Mouse (Mus musculus) kidney, postnatal 25 days (tissue): ENCODE measurements at regions not wholly inside any gene's neighbourhood (a gene's known extent, or its start where the extent isn't known, plus 50 kb on each side); places are given as distances from the start of the nearest gene placed in this dataset.
A peak's percentile ranks its signal among the peaks of the same experiment; 100 is the strongest.

ENCODE experiments used
- DNase-seq, 2 experiments: peaks; one replicate each; pipeline ENCODE4 v3.0.0; 2021; ENCODE audit warnings: mixed read lengths in 2 of 2

GRCm38 (mm10) chr13:84345791-84346511 is 123.9 kb downstream of the Tmem161b start:
- DNase-seq = no peak

DNA sequence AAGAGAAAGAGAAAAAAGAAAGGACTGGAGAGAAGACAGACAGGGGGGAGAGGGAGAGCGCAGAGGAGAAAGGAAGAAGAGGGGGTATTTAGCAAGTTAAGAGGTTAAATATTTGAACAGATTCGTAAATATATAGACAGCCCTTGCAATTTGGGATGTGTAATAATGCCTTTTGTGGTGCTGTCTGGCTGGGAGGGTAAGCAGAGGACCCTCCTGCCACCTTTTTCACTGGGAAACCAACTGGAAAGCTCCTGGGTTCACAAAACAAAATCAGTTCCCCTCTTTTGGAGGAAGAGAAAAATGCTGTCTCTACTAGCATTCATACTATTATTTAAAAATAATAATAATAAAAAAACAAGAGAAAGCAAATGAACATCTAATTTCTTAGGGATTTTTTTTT is 124.5 kb downstream of the Tmem161b start:
- no peak for DNase-seq

DNA sequence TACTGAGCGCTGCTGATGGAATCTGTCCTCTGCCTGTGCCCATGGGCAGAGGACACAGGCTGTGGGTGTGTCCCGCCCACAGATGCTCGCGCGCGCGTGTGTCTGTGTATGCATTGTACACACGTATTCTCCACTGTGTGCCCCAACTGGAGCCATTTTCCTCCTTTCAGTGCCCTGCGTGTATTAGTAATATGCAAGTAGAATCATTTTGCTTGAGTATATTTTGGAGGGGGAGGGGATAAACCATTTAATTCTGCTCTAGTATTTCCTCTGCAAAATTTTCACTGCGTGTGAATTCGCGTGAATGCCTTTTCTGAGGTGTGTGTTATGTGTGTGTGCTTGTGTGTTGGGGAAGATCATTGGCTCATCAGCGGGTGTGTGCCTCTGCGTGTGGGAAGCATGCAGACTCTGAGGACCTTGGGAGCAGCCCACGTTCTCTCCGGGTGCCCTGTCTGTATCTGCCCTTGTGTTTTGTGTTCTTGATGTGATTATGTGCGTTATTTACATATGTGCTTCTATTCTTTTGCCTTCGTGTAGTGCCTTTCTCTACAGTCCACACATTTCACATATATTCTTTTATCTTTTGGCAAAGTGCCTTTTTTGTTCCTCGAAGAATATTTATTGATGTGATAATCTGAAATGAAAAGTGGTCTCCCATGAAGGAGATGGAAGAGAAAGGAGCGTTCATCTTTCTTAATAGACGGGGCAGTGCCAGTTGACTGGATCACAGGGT is 125.3 kb downstream of the Tmem161b start:
- no peak for DNase-seq

- DNase-seq = peak; percentile 94 to 96
Measured at GRCm38 (mm10) chr13:84347914-84348700, 126.0 kb downstream of the Tmem161b start.

- peak in 1 of 2 experiments; percentile 5 for DNase-seq
Measured at GRCm38 (mm10) chr13:84348701-84348975, 126.5 kb downstream of the Tmem161b start.

DNA sequence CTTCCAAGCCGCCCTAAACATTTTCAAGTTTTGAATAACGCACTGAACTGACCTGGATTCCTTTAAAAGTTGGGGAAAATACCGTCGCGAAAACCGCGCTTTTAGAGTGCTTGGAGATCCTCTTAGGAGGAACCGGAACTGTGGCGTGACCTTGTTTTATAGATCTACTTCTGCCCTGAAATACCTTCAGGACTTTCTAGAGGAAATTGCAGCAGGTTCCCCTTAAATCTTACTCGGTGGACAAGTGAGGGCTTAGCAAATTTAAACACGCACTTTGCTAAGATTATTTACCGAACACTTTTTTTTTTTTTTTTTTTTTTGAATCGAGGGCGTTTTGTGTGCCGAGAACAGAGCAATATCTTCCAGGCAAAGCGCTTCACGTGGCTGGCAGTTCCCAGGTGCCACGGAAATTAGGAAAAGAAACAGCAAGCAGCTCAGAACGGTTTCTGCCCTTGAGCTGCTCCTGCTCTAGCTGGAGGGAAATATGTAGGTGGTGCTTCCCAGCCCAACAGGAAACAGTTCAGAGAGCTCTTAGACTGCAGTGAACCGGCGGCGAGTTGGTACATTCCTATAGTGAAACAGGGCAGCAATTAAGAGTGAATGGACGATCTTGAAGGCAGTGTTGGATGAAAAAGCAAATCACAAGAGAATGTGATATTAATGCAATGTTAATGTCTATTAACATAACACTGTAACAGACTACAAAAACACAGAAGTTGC is 127.1 kb downstream of the Tmem161b start:
- peak; percentile 38 to 55 for DNase-seq

DNA sequence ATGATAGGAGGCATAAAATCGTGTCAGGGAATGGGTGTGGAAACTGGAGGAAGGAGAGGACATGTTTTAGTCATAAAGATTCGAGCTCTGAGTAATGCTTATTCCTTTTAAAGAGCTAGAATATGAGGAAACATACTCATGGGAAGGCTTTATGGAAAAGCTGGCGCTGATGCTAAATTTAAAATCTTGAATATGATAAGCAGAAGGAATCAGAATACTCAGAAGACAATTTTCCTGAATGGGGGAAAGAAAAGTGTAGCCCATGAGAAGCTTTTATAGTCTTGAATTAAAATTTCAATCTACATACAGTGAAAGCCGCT is 127.6 kb downstream of the Tmem161b start:
- no peak for DNase-seq

DNA sequence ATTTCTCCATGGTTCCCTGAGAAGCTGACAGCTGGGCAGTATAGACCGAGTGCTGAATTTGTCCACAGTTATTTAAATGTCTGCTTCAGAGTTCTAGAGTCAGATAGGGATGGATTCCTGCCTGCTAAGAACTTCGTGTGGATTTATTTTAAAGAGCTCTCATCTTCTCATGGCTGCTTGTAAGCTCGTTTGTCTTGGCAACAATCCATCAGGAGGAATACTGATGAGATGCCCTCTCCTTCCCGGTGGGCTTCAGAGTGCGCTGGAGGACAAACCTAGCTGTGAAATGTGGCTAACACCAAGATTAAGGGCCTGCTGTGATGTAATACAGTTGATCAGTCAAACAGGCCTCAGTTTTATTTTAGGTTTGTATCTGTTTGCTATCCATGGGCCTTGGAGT is 128.7 kb downstream of the Tmem161b start:
- no peak for DNase-seq

GRCm38 (mm10) chr13:84356455-84356854 is 134.4 kb downstream of the Tmem161b start:
- no peak for DNase-seq

DNA sequence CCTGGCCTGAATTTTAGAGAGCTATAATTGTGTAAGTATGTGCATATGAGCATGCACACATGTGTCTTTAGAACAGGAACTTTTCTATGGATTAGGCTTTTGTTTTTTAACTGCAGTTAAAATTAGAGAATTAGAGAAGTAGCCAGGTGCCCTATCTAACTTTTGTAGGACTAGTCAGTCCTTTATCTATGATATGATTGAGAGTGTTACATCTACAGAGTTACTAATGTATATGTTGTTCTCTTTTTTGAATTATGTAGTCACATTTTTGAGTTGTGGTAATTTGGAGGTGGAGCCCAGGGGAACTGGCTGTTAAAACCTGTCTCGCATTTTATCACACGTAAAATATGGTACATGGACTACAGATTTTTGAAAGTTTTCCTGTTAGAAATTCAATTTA is 138.4 kb downstream of the Tmem161b start:
- DNase-seq = no peak

DNA sequence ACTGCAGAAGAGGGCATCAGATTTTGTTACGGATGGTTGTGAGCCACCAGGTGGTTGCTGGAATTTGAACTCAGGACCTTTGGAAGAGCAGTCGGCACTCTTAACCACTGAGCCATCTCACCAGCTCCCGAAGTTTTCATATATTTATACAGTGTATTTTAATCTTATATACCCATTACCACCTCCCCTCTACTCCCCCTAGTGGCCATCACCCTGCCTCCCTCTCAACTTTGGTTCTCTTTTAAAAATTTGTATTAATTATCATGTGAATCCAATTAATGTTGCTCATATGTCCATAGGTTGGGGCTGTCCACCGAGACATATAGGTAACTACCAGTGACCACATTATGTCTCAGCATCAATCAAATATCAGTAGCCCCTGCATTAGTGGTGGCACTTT is 142.0 kb downstream of the Tmem161b start:
- peak in 1 of 2 experiments; percentile 16 for DNase-seq

DNA sequence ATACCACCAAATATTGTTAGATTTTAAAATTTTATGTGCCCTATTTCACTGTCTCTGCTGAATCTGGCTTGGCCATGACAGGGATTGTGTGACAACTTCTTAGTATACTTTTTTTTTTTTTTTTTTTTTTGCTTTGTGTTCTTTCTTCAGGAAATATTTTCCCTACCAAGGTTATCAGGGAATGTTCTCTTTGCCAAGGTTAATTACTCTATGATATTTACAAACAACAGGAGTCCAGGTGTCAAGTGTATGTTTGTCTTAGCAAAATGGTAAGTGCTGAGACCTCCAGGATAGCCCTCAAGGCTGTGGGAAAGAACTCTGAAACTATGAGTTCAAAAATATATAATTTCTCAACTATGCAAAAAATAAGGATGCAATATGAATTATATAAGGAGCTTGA is 143.4 kb downstream of the Tmem161b start:
- no peak for DNase-seq

GRCm38 (mm10) chr13:84366017-84366416 is 143.9 kb downstream of the Tmem161b start:
- DNase-seq = no peak

DNA sequence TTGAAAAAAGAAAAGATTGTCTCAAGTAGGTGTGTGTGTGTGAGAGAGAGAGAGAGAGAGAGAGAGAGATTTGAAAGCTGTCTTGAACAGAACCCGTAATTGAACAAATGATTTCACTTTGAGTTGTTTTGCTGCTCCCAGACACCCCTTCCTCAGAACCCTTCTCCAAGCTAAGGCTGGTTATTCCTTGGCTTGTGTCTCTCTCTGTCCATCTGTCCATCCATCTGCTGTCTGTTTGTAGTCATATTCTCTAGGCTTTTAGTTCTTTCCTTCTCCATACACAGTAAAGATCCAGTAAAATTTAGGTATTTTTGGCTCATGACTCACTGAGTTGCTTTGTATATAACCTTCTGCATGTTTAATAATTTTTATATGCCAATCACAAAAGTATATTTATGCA is 144.7 kb downstream of the Tmem161b start:
- DNase-seq = no peak

DNA sequence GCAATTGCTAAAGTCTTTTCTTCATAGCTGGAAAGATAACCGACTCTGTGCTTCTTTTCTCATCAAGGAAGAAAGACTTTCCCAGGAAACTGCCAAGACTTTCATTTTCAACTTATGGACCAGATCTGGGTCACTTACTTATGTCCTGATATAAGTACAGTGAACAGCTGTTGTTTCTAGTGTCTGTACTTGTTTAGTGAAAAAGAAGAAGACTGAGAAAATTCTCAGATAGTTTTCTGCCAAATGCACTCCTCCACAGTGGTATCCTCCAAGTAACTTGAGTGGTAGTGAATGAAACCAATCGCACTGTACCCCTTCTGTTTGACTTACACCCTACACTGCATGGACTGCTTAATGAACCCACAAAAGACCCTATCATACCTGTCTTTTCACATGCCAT is 146.1 kb downstream of the Tmem161b start:
- DNase-seq = no peak

DNA sequence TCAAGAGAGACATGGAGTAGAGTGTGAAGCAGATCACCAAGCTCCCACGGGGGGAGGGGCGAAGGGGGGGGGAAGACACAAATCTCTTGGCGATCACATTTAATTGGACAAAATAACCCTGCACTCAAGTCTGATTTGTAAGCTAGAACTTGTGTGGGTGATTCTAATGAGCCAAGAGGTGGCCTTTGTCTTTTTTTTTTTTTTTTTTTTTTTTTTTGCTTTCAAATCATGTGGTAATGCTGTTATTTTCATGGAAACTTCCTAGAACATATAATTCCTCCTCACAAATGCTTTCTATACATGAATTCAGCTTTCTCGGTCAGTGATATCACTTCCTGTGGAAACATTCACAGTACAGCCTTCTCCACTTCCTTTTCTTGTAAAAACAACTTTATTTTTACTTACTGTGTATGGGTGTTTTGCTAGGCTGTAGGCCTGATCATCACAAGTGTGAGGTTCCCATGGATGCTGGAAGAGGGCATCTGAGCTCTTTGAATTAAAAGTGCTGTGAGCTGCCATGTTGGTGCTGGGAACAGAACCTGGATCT is 152.7 kb downstream of the Tmem161b start:
- DNase-seq = no peak

- no peak for DNase-seq
Measured at GRCm38 (mm10) chr13:84375941-84376340, 153.8 kb downstream of the Tmem161b start.

DNA sequence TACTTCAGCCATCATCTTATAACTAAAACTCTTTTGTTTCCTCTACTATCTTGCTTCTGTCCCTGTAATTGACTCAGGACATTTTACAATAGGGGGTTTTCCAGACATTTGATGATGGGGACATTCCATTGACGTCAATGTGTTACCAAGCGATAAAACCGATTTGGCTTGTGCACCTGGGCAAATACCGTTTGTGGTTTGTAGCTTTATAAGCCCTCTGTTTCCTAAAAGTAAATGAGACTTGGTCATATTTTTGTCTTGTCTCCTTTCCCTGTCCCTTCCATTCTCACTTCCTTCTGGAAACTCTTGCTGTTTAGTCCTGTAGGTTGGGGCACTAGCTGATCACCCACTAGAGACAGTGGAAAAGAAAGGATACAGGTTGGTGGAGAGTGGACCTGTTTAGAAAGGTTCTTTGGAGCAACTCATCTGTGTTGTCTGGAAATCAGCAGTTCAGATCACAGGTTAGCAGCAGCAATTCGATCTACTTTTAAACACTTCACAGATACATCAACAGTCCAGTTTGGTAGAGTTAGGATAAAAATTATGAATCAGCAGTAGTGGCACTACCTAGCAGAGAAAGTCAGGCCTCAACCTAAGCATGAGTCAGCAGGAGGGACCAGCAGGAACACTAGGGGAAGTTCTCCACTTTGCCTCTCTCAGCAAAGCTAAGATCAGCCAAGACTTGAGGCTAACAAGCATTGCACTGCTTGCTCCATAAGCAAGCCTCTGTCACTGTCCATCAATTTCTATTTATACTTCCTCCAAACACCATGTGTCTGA is 156.6 kb downstream of the Tmem161b start:
- no peak for DNase-seq

GRCm38 (mm10) chr13:84391554-84391953 is 169.5 kb downstream of the Tmem161b start:
- DNase-seq = no peak

- DNase-seq = no peak
Measured at GRCm38 (mm10) chr13:84398476-84399344, 176.6 kb downstream of the Tmem161b start.
